In genomic region chr10:127122018-127122417, GRCm38 (mm10) we compare ENCODE assay signal across 13 mouse cellular contexts. TPM values are rescaled to one million over a fixed set of nuclear protein-coding genes. Genes with fewer than 3 reads are reported as not detected.
A peak's percentile ranks its signal among the peaks of the same experiment; 100 is the strongest.
DNase-seq lines count a peak whose midpoint lies in the region; ATAC-seq and TF ChIP-seq lines count a peak whose summit lies in the region.
"Had no signal": no experiment of that assay in that cellular context is flagged by ENCODE, and none has a peak within 500 bp of the region (broad histone marks: within the 10 kb centered on the region; RNA-seq: fewer than 3 reads in every experiment).

No protein-coding gene starts in this region.

- peaks cover 64% of the 10 kb centered on the region for H3K4me1 ChIP-seq in erythroblast, embryonic 14.5 days (ENCODE audit: control insufficient read depth)
- H3K4me1 ChIP-seq in forebrain, embryonic 16.5 days (replicated peaks; ENCODE audit: control insufficient read depth, insufficient read depth, low read length): peaks cover 25% of the 10 kb centered on the region
- H3K4me1 ChIP-seq in liver, embryonic 13.5 days (replicated peaks): peaks cover 69% of the 10 kb centered on the region
- peaks cover 17% of the 10 kb centered on the region for H3K4me1 ChIP-seq in midbrain, embryonic 16.5 days (ENCODE audit: control insufficient read depth, insufficient read depth, low read length)
- H3K4me1 ChIP-seq in intestine, postnatal 0 days (replicated peaks; ENCODE audit: control insufficient read depth, insufficient read depth, low read length): no peaks in the 10 kb centered on the region

- H3K27me3 ChIP-seq in erythroblast, embryonic 14.5 days (ENCODE audit: control insufficient read depth): no peaks in the 10 kb centered on the region
- no peaks in the 10 kb centered on the region for H3K27me3 ChIP-seq in forebrain, embryonic 16.5 days (replicated peaks; ENCODE audit: control insufficient read depth, insufficient read depth, low read length)
- H3K27me3 ChIP-seq in liver, embryonic 13.5 days: no peaks in the 10 kb centered on the region
- no peaks in the 10 kb centered on the region for H3K27me3 ChIP-seq in midbrain, embryonic 16.5 days (ENCODE audit: control insufficient read depth, insufficient read depth, low read depth, low read length)
- no peaks in the 10 kb centered on the region for H3K27me3 ChIP-seq in intestine, postnatal 0 days (replicated peaks; ENCODE audit: control insufficient read depth, insufficient read depth, low read length)
- H3K27me3 ChIP-seq: kidney, embryonic 15.5 days had no signal

- 80% methylated on average over 3 of the region's 3 CpGs for WGBS in forebrain, embryonic 16.5 days
- 67% methylated on average over 3 of the region's 3 CpGs for WGBS in liver, embryonic 13.5 days (ENCODE audit: insufficient replicate concordance)
- WGBS in midbrain, embryonic 16.5 days: 87% methylated on average over 3 of the region's 3 CpGs
- WGBS in intestine, postnatal 0 days: 91% methylated on average over 3 of the region's 3 CpGs

- no peak overlapping the region; the same call in 1 of the 2 replicates for H3K9ac ChIP-seq in forebrain, embryonic 16.5 days (replicated peaks; ENCODE audit: low read depth, low read length)
- peak overlapping the region; percentile 49; the same call in 1 of the 2 replicates for H3K9ac ChIP-seq in liver, embryonic 13.5 days
- H3K9ac ChIP-seq in midbrain, embryonic 16.5 days (ENCODE audit: low read depth, low read length): peak overlapping the region; percentile 54
- no peak overlapping the region for H3K9ac ChIP-seq in intestine, postnatal 0 days (ENCODE audit: low read depth, low read length)
- H3K9ac ChIP-seq: kidney, embryonic 15.5 days had no signal

- peak overlapping the region; percentile 49 for H3K4me2 ChIP-seq in forebrain, embryonic 16.5 days (ENCODE audit: low read length)
- H3K4me2 ChIP-seq in liver, embryonic 13.5 days: peak overlapping the region; percentile 68
- H3K4me2 ChIP-seq in midbrain, embryonic 16.5 days (ENCODE audit: low read length): peak overlapping the region; percentile 72
- H3K4me2 ChIP-seq in intestine, postnatal 0 days (replicated peaks; ENCODE audit: low read depth): no peak overlapping the region

- peak overlapping the region; percentile 63 for H3K4me3 ChIP-seq in erythroblast, embryonic 14.5 days (replicated peaks)
- peak overlapping the region; percentile 84 for H3K4me3 ChIP-seq in forebrain, embryonic 16.5 days (replicated peaks; ENCODE audit: low read length)
- H3K4me3 ChIP-seq in liver, embryonic 13.5 days (replicated peaks): no peak overlapping the region
- H3K4me3 ChIP-seq in midbrain, embryonic 16.5 days (ENCODE audit: low read depth, low read length): peak overlapping the region; percentile 43
- H3K4me3 ChIP-seq in intestine, postnatal 0 days (ENCODE audit: low read depth, low read length): no peak overlapping the region

- TF ChIP-seq CTCF in intestine, postnatal 0 days (IDR thresholded peaks at IDR 0.05; ENCODE audit: low read depth): no peak

- peak overlapping the region; percentile 82 for H3K27ac ChIP-seq in forebrain, embryonic 16.5 days (ENCODE audit: low read length)
- H3K27ac ChIP-seq in liver, embryonic 13.5 days: peak overlapping the region; percentile 81
- peak overlapping the region; percentile 85 for H3K27ac ChIP-seq in midbrain, embryonic 16.5 days (ENCODE audit: low read length)
- no peak overlapping the region for H3K27ac ChIP-seq in intestine, postnatal 0 days (ENCODE audit: low read depth, low read length)
- H3K27ac ChIP-seq: heart, embryonic 10.5 days; kidney, embryonic 15.5 days had no signal

- peaks cover 28% of the 10 kb centered on the region for H3K36me3 ChIP-seq in erythroblast, embryonic 14.5 days (ENCODE audit: control insufficient read depth)
- peaks cover 13% of the 10 kb centered on the region for H3K36me3 ChIP-seq in forebrain, embryonic 16.5 days (ENCODE audit: control insufficient read depth, insufficient read depth)
- peaks cover 25% of the 10 kb centered on the region for H3K36me3 ChIP-seq in liver, embryonic 13.5 days
- peaks cover 13% of the 10 kb centered on the region for H3K36me3 ChIP-seq in midbrain, embryonic 16.5 days (ENCODE audit: control insufficient read depth, insufficient read depth, low read length)
- peaks cover 22% of the 10 kb centered on the region for H3K36me3 ChIP-seq in intestine, postnatal 0 days (ENCODE audit: control insufficient read depth, insufficient read depth)

- ATAC-seq in erythroblast, adult 5-6 weeks (replicated peaks; ENCODE audit: low FRiP score, poor library complexity, severe bottlenecking): no peak
- no peak for ATAC-seq in forebrain, embryonic 16.5 days
- ATAC-seq in liver, embryonic 13.5 days (ENCODE audit: low read depth): no peak
- ATAC-seq in midbrain, embryonic 16.5 days: no peak
- ATAC-seq in intestine, postnatal 0 days: no peak

- DNase-seq in liver, embryonic 13.5 days: no peak
- no peak for DNase-seq in thymus, postnatal 25 days
- DNase-seq in ovary, postnatal 36 days (ENCODE audit: low spot score): no peak
- DNase-seq: gastrocnemius, adult 2 months; heart, postnatal 4 days; lung, postnatal 10 days had no signal

- no peaks in the 10 kb centered on the region for H3K9me3 ChIP-seq in erythroblast, embryonic 14.5 days (ENCODE audit: control insufficient read depth, low read length)
- H3K9me3 ChIP-seq in forebrain, embryonic 16.5 days (ENCODE audit: control insufficient read depth, low read length): no peaks in the 10 kb centered on the region
- H3K9me3 ChIP-seq in liver, embryonic 13.5 days (replicated peaks): no peaks in the 10 kb centered on the region
- no peaks in the 10 kb centered on the region for H3K9me3 ChIP-seq in midbrain, embryonic 16.5 days (replicated peaks; ENCODE audit: control insufficient read depth, low read length, poor library complexity, severe bottlenecking)
- H3K9me3 ChIP-seq in intestine, postnatal 0 days (ENCODE audit: control insufficient read depth): no peaks in the 10 kb centered on the region
- H3K9me3 ChIP-seq: heart, embryonic 10.5 days; kidney, embryonic 15.5 days had no signal

RNA-seq across cellular contexts. Expression of gene Os9, which starts 1.1 kb away (rescaled TPM):
- 13.2 and 14.7 TPM in 2 replicates for polyA plus RNA-seq in erythroblast, embryonic 14.5 days (2012)
- 15.0 and 17.1 TPM in 2 replicates for total RNA-seq in erythroblast, adult 5-6 weeks (2015; ENCODE audit: low replicate concordance)
- total RNA-seq in erythroblast, adult 5-6 weeks (2017; ENCODE audit: low replicate concordance): 59.5 and 60.7 TPM in 2 replicates
- 125 and 126 TPM in 2 replicates for polyA plus RNA-seq in forebrain, embryonic 16.5 days (2015; fragmentation: Nextera tagmentation; extraction: Ambion mirVana)
- polyA plus RNA-seq in liver, embryonic 13.5 days (2015; fragmentation: Nextera tagmentation; extraction: Ambion mirVana): 45.6 and 49.0 TPM in 2 replicates
- 132 and 138 TPM in 2 replicates for polyA plus RNA-seq in midbrain, embryonic 16.5 days (2015; fragmentation: Nextera tagmentation; extraction: Ambion mirVana)
- polyA plus RNA-seq in intestine, postnatal 0 days (2015; fragmentation: Nextera tagmentation; extraction: Ambion mirVana): 113 and 116 TPM in 2 replicates

RNA-seq across cellular contexts. Expression of gene B4galnt1, which starts 43.0 kb away (rescaled TPM):
- 0.56 and 1.0 TPM in 2 replicates for polyA plus RNA-seq in erythroblast, embryonic 14.5 days (2012)
- 33.0 and 34.3 TPM in 2 replicates for total RNA-seq in erythroblast, adult 5-6 weeks (2015; ENCODE audit: low replicate concordance)
- total RNA-seq in erythroblast, adult 5-6 weeks (2017; ENCODE audit: low replicate concordance): 8.1 and 17.6 TPM in 2 replicates
- 41.5 and 45.8 TPM in 2 replicates for polyA plus RNA-seq in forebrain, embryonic 16.5 days (2015; fragmentation: Nextera tagmentation; extraction: Ambion mirVana)
- 9.3 and 11.0 TPM in 2 replicates for polyA plus RNA-seq in liver, embryonic 13.5 days (2015; fragmentation: Nextera tagmentation; extraction: Ambion mirVana)
- polyA plus RNA-seq in midbrain, embryonic 16.5 days (2015; fragmentation: Nextera tagmentation; extraction: Ambion mirVana): 60.7 and 71.7 TPM in 2 replicates
- polyA plus RNA-seq in intestine, postnatal 0 days (2015; fragmentation: Nextera tagmentation; extraction: Ambion mirVana): 29.4 and 34.1 TPM in 2 replicates

RNA-seq across cellular contexts. Expression of gene Agap2, which starts 46.9 kb away (rescaled TPM):
- polyA plus RNA-seq in erythroblast, embryonic 14.5 days (2012): 0.07 and 0.10 TPM in 2 replicates
- 1.9 and 6.5 TPM in 2 replicates for total RNA-seq in erythroblast, adult 5-6 weeks (2015; ENCODE audit: low replicate concordance)
- total RNA-seq in erythroblast, adult 5-6 weeks (2017; ENCODE audit: low replicate concordance): 2.0 and 4.0 TPM in 2 replicates
- polyA plus RNA-seq in forebrain, embryonic 16.5 days (2015; fragmentation: Nextera tagmentation; extraction: Ambion mirVana): 2.2 and 4.7 TPM in 2 replicates
- polyA plus RNA-seq in liver, embryonic 13.5 days (2015; fragmentation: Nextera tagmentation; extraction: Ambion mirVana): 0.41 and 0.85 TPM in 2 replicates
- polyA plus RNA-seq in midbrain, embryonic 16.5 days (2015; fragmentation: Nextera tagmentation; extraction: Ambion mirVana): 5.1 and 5.3 TPM in 2 replicates
- 0.07 and 0.20 TPM in 2 replicates for polyA plus RNA-seq in intestine, postnatal 0 days (2015; fragmentation: Nextera tagmentation; extraction: Ambion mirVana)

RNA-seq across cellular contexts. Expression of gene Tspan31, which starts 52.0 kb away (rescaled TPM):
- 1.3 and 1.6 TPM in 2 replicates for polyA plus RNA-seq in erythroblast, embryonic 14.5 days (2012)
- total RNA-seq in erythroblast, adult 5-6 weeks (2015; ENCODE audit: low replicate concordance): 25.3 and 30.4 TPM in 2 replicates
- total RNA-seq in erythroblast, adult 5-6 weeks (2017; ENCODE audit: low replicate concordance): 8.6 and 19.0 TPM in 2 replicates
- polyA plus RNA-seq in forebrain, embryonic 16.5 days (2015; fragmentation: Nextera tagmentation; extraction: Ambion mirVana): 119 and 120 TPM in 2 replicates
- 69.4 and 77.7 TPM in 2 replicates for polyA plus RNA-seq in liver, embryonic 13.5 days (2015; fragmentation: Nextera tagmentation; extraction: Ambion mirVana)
- polyA plus RNA-seq in midbrain, embryonic 16.5 days (2015; fragmentation: Nextera tagmentation; extraction: Ambion mirVana): 105 and 110 TPM in 2 replicates
- polyA plus RNA-seq in intestine, postnatal 0 days (2015; fragmentation: Nextera tagmentation; extraction: Ambion mirVana): 264 and 300 TPM in 2 replicates

RNA-seq across cellular contexts. Expression of gene Slc26a10, which starts 58.4 kb away (rescaled TPM):
- polyA plus RNA-seq in erythroblast, embryonic 14.5 days (2012): not detected in 2 replicates
- total RNA-seq in erythroblast, adult 5-6 weeks (2015; ENCODE audit: low replicate concordance): not detected in 2 replicates
- 0.28 TPM in 1 of 2 replicates, not detected in the other for total RNA-seq in erythroblast, adult 5-6 weeks (2017; ENCODE audit: low replicate concordance)
- 1.0 and 1.6 TPM in 2 replicates for polyA plus RNA-seq in forebrain, embryonic 16.5 days (2015; fragmentation: Nextera tagmentation; extraction: Ambion mirVana)
- polyA plus RNA-seq in liver, embryonic 13.5 days (2015; fragmentation: Nextera tagmentation; extraction: Ambion mirVana): 1.8 and 2.1 TPM in 2 replicates
- polyA plus RNA-seq in midbrain, embryonic 16.5 days (2015; fragmentation: Nextera tagmentation; extraction: Ambion mirVana): 1.1 and 1.2 TPM in 2 replicates
- polyA plus RNA-seq in intestine, postnatal 0 days (2015; fragmentation: Nextera tagmentation; extraction: Ambion mirVana): 0.52 and 0.65 TPM in 2 replicates

Comparison
In these comparisons a context has a peak if more than half of its experiments do, and no peak if none do; other contexts are left out.
1. H3K4me3 ChIP-seq: peak in erythroblast, embryonic 14.5 days (single experiment), forebrain, embryonic 16.5 days (single experiment) and midbrain, embryonic 16.5 days (single experiment); none in liver, embryonic 13.5 days (single experiment) and intestine, postnatal 0 days (single experiment).
2. H3K9ac ChIP-seq: peak in liver, embryonic 13.5 days (single experiment) and midbrain, embryonic 16.5 days (single experiment); none in forebrain, embryonic 16.5 days (single experiment) and intestine, postnatal 0 days (single experiment).